Mouse (Mus musculus): ENCODE data around the gene Ccdc121.

DNA sequence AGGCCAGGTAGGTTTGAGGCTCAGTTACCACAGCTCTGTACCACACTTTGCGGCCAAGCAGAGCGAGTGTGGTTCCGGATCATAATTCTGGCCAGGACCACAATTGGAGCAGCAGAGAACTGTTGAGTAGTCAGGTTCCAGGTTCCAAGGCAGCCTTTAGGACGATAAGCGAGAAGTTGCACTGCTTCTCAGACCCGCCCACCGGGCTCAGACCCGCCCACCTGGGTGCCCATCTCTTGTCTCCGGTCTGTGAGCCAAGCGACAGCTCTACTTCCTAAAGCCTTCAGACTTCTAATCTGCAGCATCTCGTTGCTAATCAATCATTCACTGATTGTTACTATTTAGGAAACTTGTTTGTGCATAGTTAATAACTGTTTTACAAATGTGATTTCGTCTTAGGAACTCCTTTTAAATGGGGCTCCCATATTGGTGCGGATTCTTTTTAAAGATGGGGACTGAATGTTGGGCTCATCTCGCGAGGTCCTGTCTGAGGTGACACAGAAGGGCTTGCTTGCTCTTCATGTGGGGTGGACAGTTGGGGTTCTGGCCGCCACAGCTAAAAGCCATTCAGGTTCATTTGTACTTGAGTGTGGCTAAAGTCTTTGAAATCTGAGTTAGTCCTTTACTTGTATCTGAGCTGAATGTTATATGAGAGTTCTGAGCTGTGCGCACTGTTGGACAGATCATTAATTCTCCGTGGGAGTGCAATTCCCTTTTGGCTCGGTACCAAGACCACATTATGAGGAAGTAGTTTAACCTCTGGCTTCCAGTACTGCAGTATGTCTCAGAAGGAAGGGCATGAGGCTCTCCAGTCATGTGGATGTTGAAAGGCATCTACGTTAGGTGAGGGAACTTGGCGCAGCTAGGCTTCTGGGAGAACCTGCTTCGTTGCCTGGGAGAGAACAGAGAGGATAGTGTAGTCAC lies 28.9 kb upstream of the Ccdc121 start:
- TF ChIP-seq GATA1 (IDR thresholded peaks at IDR 0.05; ENCODE audit: borderline replicate concordance, low read length) (no peak), FLI1 (IDR thresholded peaks at IDR 0.05; ENCODE audit: low read length) (no peak)

Measured in megakaryocyte, embryonic 14.5 days (primary cell).